Mouse (Mus musculus) cortical plate, adult 2 months (tissue): Measurements from ENCODE around the gene Hivep3. TPM values are rescaled to one million over a fixed set of nuclear protein-coding genes. Genes with fewer than 3 reads are reported as not detected.
A peak's percentile ranks its signal among the peaks of the same experiment; 100 is the strongest.

Source experiments
- H3K27ac ChIP-seq: fragments of 200-500 bp; 2 replicates; pipeline ENCODE4 v1.5.1; 2012; ENCODE audit warnings: low read length, control low read depth, inconsistent platforms; ENCODE audit not compliant: insufficient read depth
- H3K4me1 ChIP-seq: fragments of 200-500 bp; 2 replicates; pipeline ENCODE4 v1.6.1; 2011; ENCODE audit warnings: low read length; ENCODE audit not compliant: control insufficient read depth, insufficient read depth
- H3K4me3 ChIP-seq: fragments of 200-500 bp; 2 replicates; pipeline ENCODE4 v1.5.1; 2011; ENCODE audit warnings: mild to moderate bottlenecking, low read length, control low read depth; ENCODE audit not compliant: insufficient read depth
- CTCF ChIP-seq: fragments of 200-500 bp; IDR thresholded peaks from 2 replicates; pipeline ENCODE4 v1.5.1; 2011; ENCODE audit warnings: mild to moderate bottlenecking, control low read depth, low read length; ENCODE audit not compliant: insufficient read depth; ENCODE audit errors: extremely low read depth
- POLR2A ChIP-seq: fragments of 200-500 bp; IDR thresholded peaks from 2 replicates; pipeline ENCODE4 v1.6.1; 2011; ENCODE audit warnings: mild to moderate bottlenecking, low read length, control low read depth; ENCODE audit not compliant: insufficient read depth; ENCODE audit errors: extremely low read depth
- polyA plus RNA-seq: library from polyadenylated mRNA; depleted of rRNA; stranded (reverse); fragments of >200 nt; gene quantifications from 2 replicates; pipeline ENCODE4 v1.2.3, GENCODE M21; 2012

The Hivep3 gene
- polyA plus RNA-seq, 1 experiment, result 48.9 TPM

GRCm38 (mm10) chr4:119976428-119977168 is 243.0 kb downstream of the Hivep3 start:
- TF ChIP-seq CTCF, result no peak
- TF ChIP-seq POLR2A, result no peak
- no peak overlapping the region for H3K27ac ChIP-seq
- peaks cover 10% of the 10 kb centered on the region for H3K4me1 ChIP-seq
- no peak overlapping the region for H3K4me3 ChIP-seq

GRCm38 (mm10) chr4:119977817-119978491 is 244.4 kb downstream of the Hivep3 start:
- Histone ChIP-seq H3K4me1 (peaks cover 10% of the 10 kb centered on the region), H3K4me3 (no peak overlapping the region), H3K27ac (no peak overlapping the region)
- TF ChIP-seq CTCF (no peak), POLR2A (no peak)

GRCm38 (mm10) chr4:119979238-119979829 is 245.8 kb downstream of the Hivep3 start:
- no peak overlapping the region for H3K4me3 ChIP-seq
- TF ChIP-seq POLR2A, result no peak
- no peak overlapping the region for H3K27ac ChIP-seq
- H3K4me1 ChIP-seq, result peaks cover 16% of the 10 kb centered on the region

GRCm38 (mm10) chr4:119979918-119980317 is 246.3 kb downstream of the Hivep3 start:
- no peak overlapping the region for H3K27ac ChIP-seq
- no peak for TF ChIP-seq POLR2A
- TF ChIP-seq CTCF, result no peak
- no peak overlapping the region for H3K4me3 ChIP-seq

GRCm38 (mm10) chr4:119981047-119981720 is 247.6 kb downstream of the Hivep3 start:
- Histone ChIP-seq H3K27ac (no peak overlapping the region), H3K4me3 (no peak overlapping the region), H3K4me1 (peaks cover 14% of the 10 kb centered on the region)
- no peak for TF ChIP-seq POLR2A
- no peak for TF ChIP-seq CTCF

More at GRCm38 (mm10) chr4:119979918-119980317, 246.3 kb downstream of the Hivep3 start:
- peaks cover 16% of the 10 kb centered on the region for H3K4me1 ChIP-seq

GRCm38 (mm10) chr4:119986065-119986464 is 252.5 kb downstream of the Hivep3 start:
- no peak overlapping the region for H3K27ac ChIP-seq

GRCm38 (mm10) chr4:119986580-119987291 is 253.2 kb downstream of the Hivep3 start:
- Histone ChIP-seq H3K27ac (no peak overlapping the region), H3K4me1 (peaks cover 41% of the 10 kb centered on the region), H3K4me3 (no peak overlapping the region)
- no peak for TF ChIP-seq POLR2A
- no peak for TF ChIP-seq CTCF

More at GRCm38 (mm10) chr4:119986065-119986464, 252.5 kb downstream of the Hivep3 start:
- H3K4me3 ChIP-seq, result no peak overlapping the region
- TF ChIP-seq POLR2A, result no peak
- TF ChIP-seq CTCF, result no peak
- H3K4me1 ChIP-seq, result peaks cover 43% of the 10 kb centered on the region

GRCm38 (mm10) chr4:119987376-119988087 is 253.9 kb downstream of the Hivep3 start:
- no peak for TF ChIP-seq CTCF
- TF ChIP-seq POLR2A, result no peak
- H3K27ac ChIP-seq, result peak overlapping the region; percentile 32
- H3K4me3 ChIP-seq, result no peak overlapping the region

More at GRCm38 (mm10) chr4:119987376-119988087, 253.9 kb downstream of the Hivep3 start:
- peaks cover 41% of the 10 kb centered on the region for H3K4me1 ChIP-seq
